Mouse (Mus musculus) ES-Bruce4 (cell line): Measurements from ENCODE around the gene Supt20. TPM values are rescaled to one million over a fixed set of nuclear protein-coding genes. Genes with fewer than 3 reads are reported as not detected.

ENCODE experiments used
- H3K27ac ChIP-seq: 2 replicates; pipeline ENCODE4 v1.5.1; 2012; ENCODE audit warnings: low read length, inconsistent platforms; ENCODE audit not compliant: insufficient read depth
- H3K27me3 ChIP-seq: 2 replicates; pipeline ENCODE4 v1.6.1; 2012; ENCODE audit warnings: mild to moderate bottlenecking, low read length, inconsistent platforms; ENCODE audit not compliant: control insufficient read depth, poor library complexity, insufficient read depth, severe bottlenecking
- H3K36me3 ChIP-seq: 2 replicates; pipeline ENCODE4 v1.6.1; 2012; ENCODE audit warnings: inconsistent platforms, mild to moderate bottlenecking, low read length, moderate library complexity; ENCODE audit not compliant: control insufficient read depth, poor library complexity, insufficient read depth, severe bottlenecking
- H3K4me1 ChIP-seq: one replicate; pipeline ENCODE4 v1.8.1; 2011; ENCODE audit warnings: low read length; ENCODE audit not compliant: control insufficient read depth, insufficient read depth
- H3K4me3 ChIP-seq: 2 replicates; pipeline ENCODE4 v1.5.1; 2011; ENCODE audit warnings: low read depth, mild to moderate bottlenecking, low read length
- H3K9ac ChIP-seq: 2 replicates; pipeline ENCODE4 v1.6.1; 2012; ENCODE audit warnings: low read depth, mild to moderate bottlenecking, inconsistent platforms; ENCODE audit not compliant: poor library complexity, severe bottlenecking
- H3K9me3 ChIP-seq: replicated peaks from 2 replicates; pipeline ENCODE4 v1.6.1; 2012; ENCODE audit warnings: mild to moderate bottlenecking, low read length, inconsistent platforms; ENCODE audit not compliant: control insufficient read depth, poor library complexity, insufficient read depth, severe bottlenecking
- CTCF ChIP-seq: IDR thresholded peaks from one replicate; pipeline ENCODE4 v1.8.1; 2011; ENCODE audit warnings: low read depth, low read length
- EP300 ChIP-seq: IDR thresholded peaks from 2 replicates; pipeline ENCODE4 v1.6.1; 2011; ENCODE audit warnings: low read depth, low read length; ENCODE audit not compliant: insufficient read depth
- POLR2A ChIP-seq: IDR thresholded peaks from one replicate; pipeline ENCODE4 v1.8.1; 2011; ENCODE audit warnings: low read length; ENCODE audit not compliant: insufficient read depth
- polyA plus RNA-seq: library from polyadenylated mRNA; stranded (reverse); fragments of >200 nt; gene quantifications from 2 replicates; pipeline ENCODE4 v1.2.4, GENCODE M21; 2011; ENCODE audit warnings: low read depth; ENCODE audit not compliant: missing spikeins, insufficient read depth, insufficient read length

Supt20 gene
- polyA plus RNA-seq, 1 experiment = 99.9 TPM

GRCm38 (mm10) chr3:54672111-54672510, 20.5 kb upstream of the Supt20 start:
- H3K27me3 ChIP-seq = no peaks in the 10 kb centered on the region
- TF ChIP-seq POLR2A (no peak), EP300 (no peak), CTCF (no peak)
- H3K27ac ChIP-seq = no peak overlapping the region
- no peaks in the 10 kb centered on the region for H3K36me3 ChIP-seq
- H3K9me3 ChIP-seq = no peaks in the 10 kb centered on the region
- H3K9ac ChIP-seq = no peak overlapping the region
- H3K4me1 ChIP-seq = no peaks in the 10 kb centered on the region
- H3K4me3 ChIP-seq = no peak overlapping the region

- no peak overlapping the region for H3K4me3 ChIP-seq
- no peaks in the 10 kb centered on the region for H3K36me3 ChIP-seq
- H3K9me3 ChIP-seq = no peaks in the 10 kb centered on the region
- no peaks in the 10 kb centered on the region for H3K27me3 ChIP-seq
- H3K9ac ChIP-seq = no peak overlapping the region
- no peak overlapping the region for H3K27ac ChIP-seq
- TF ChIP-seq CTCF = no peak
- TF ChIP-seq POLR2A = no peak
- TF ChIP-seq EP300 = no peak
- H3K4me1 ChIP-seq = no peaks in the 10 kb centered on the region
Observed at GRCm38 (mm10) chr3:54672557-54673529, 19.8 kb upstream of the Supt20 start.

- H3K27me3 ChIP-seq = no peaks in the 10 kb centered on the region
- H3K36me3 ChIP-seq = no peaks in the 10 kb centered on the region
- TF ChIP-seq POLR2A (no peak), EP300 (no peak), CTCF (no peak)
- H3K4me3 ChIP-seq = no peak overlapping the region
- H3K9ac ChIP-seq = no peak overlapping the region
- H3K4me1 ChIP-seq = no peaks in the 10 kb centered on the region
- no peaks in the 10 kb centered on the region for H3K9me3 ChIP-seq
- H3K27ac ChIP-seq = no peak overlapping the region
Observed at GRCm38 (mm10) chr3:54676818-54677217, 15.8 kb upstream of the Supt20 start.

DNA sequence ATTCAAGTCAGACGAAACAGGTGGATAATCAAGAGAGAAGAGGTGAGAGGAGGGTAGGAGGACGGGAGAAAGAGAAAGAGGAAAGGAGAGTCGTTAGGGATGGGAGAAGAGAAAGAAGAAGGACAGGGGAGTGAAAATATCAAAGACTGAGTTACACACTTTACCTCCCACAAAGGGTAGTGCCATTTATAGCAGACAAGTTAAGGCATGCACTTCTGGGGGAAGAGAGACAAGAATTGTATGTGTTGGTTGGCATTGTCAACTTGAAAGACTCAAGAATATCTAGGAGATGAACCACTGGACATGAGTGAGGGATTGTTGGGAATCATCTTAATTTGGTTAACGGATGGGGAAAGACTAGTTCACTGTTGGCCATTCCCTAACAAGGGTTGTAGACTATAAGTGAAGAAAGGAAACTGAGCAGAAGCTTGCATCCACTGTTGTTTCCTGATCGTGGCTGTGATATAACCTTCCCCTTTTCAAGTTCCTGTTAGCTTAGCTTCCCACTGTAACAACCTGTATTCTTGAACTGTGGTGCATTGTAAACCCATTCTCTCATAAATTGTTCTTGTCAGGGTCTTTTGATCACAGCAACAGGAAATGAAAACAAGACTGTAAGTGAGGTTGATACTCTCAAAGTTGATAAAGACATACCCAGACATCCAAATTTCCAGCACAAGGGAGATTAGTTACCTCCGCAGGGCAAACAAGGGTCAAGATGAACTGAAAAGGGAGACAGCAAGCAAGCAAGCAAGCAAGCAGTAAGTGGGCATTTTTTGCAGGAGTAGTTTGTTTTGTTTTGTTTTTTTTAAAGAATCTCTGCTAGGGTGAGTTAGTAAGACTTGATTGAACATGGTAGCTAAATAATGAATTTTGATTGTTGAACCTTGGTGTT, 11.1 kb upstream of the Supt20 start:
- no peak for TF ChIP-seq EP300
- no peaks in the 10 kb centered on the region for H3K36me3 ChIP-seq
- H3K27ac ChIP-seq = no peak overlapping the region
- H3K4me3 ChIP-seq = no peak overlapping the region
- no peaks in the 10 kb centered on the region for H3K27me3 ChIP-seq
- no peaks in the 10 kb centered on the region for H3K4me1 ChIP-seq
- no peak overlapping the region for H3K9ac ChIP-seq
- no peaks in the 10 kb centered on the region for H3K9me3 ChIP-seq

DNA sequence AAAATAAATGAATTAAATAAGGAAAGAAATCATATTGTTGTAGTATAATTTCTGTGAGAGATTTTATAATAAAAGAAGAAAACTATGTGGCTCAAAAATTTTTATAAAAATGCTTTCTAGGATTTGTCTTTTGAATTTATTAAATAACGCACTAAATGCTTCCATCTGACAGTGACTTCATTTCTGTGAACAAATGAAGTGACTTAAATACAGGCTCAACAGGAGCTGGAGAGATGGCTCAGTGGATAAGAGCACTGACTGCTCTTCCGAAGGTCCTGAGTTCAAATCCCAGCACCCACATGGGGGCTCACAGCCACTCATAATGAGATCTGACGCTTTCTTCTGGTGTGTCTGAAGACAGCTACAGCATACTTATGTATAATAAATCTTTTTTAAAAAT, 7.4 kb upstream of the Supt20 start:
- Histone ChIP-seq H3K9ac (no peak overlapping the region), H3K27ac (no peak overlapping the region), H3K9me3 (no peaks in the 10 kb centered on the region), H3K27me3 (no peaks in the 10 kb centered on the region), H3K4me1 (no peaks in the 10 kb centered on the region), H3K4me3 (no peak overlapping the region), H3K36me3 (no peaks in the 10 kb centered on the region)
- no peak for TF ChIP-seq CTCF
- TF ChIP-seq EP300 = no peak
- no peak for TF ChIP-seq POLR2A
